14 mouse cellular contexts compared by ENCODE assay signal in genomic region chr9:96867165-96867564, GRCm38 (mm10). TPM values are rescaled to one million over a fixed set of nuclear protein-coding genes. Genes with fewer than 3 reads are reported as not detected.
DNase-seq lines count a peak whose midpoint lies in the region; TF ChIP-seq lines count a peak whose summit lies in the region.
"Had no signal": no experiment of that assay in that cellular context is flagged by ENCODE, and none has a peak within 500 bp of the region (broad histone marks: within the 10 kb centered on the region; RNA-seq: fewer than 3 reads in every experiment).

No protein-coding gene starts in this region.

- no peak overlapping the region for H3K4me3 ChIP-seq in lung, adult 2 months (replicated peaks; ENCODE audit: extremely low read depth, low read depth, low read length)
- no peak overlapping the region for H3K4me3 ChIP-seq in kidney, adult 2 months (ENCODE audit: insufficient read depth, low read depth, low read length)
- H3K4me3 ChIP-seq: embryonic facial prominence, embryonic 15.5 days; limb, embryonic 10.5 days; midbrain, embryonic 15.5 days had no signal

- peak; percentile 23 for DNase-seq in lung, postnatal 25 days (ENCODE audit: low spot score)
- no peak for DNase-seq in lung, adult 2 months
- peak; percentile 60 for DNase-seq in cerebellum, adult 8-10 months
- DNase-seq in kidney, adult 2 months, result peak; percentile 87
- peak; percentile 22 to 39 for DNase-seq in kidney, postnatal 4 days
- no peak for DNase-seq in embryo, embryonic 10.5 days (ENCODE audit: low spot score)
- no peak for DNase-seq in adrenal gland, postnatal 25 days
- DNase-seq: heart, postnatal 14 days; thymus, postnatal 4 days had no signal

- no peak overlapping the region; the same call in 1 of the 2 replicates for H3K27ac ChIP-seq in kidney, adult 2 months (ENCODE audit: insufficient read depth, low read depth, low read length)
- H3K27ac ChIP-seq: embryonic facial prominence, embryonic 15.5 days; limb, embryonic 10.5 days; liver, embryonic 14.5 days; macrophage had no signal

- TF ChIP-seq POLR2A in lung, adult 2 months (IDR thresholded peaks at IDR 0.05; ENCODE audit: borderline replicate concordance, extremely low read depth, low read depth, low read length), result no peak
- no peak for TF ChIP-seq POLR2A in kidney, adult 2 months (IDR thresholded peaks at IDR 0.05; ENCODE audit: low read depth, low read length)

- no peak for TF ChIP-seq CTCF in lung, adult 2 months (IDR thresholded peaks at IDR 0.05; ENCODE audit: insufficient read depth, low read length)
- TF ChIP-seq CTCF in kidney, adult 2 months (conservative IDR thresholded peaks at IDR 0.05; ENCODE audit: insufficient read depth, insufficient read length, low read depth, low read length), result no peak

- WGBS in lung, adult 2 months, result 57% methylated on average over 7 of the region's 7 CpGs
- 44% methylated on average over 7 of the region's 7 CpGs for WGBS in kidney, adult 2 months

- H3K27me3 ChIP-seq in kidney, adult 2 months (replicated peaks; ENCODE audit: control insufficient read depth, insufficient read depth, low read length), result no peaks in the 10 kb centered on the region
- H3K27me3 ChIP-seq: embryonic facial prominence, embryonic 15.5 days; midbrain, embryonic 15.5 days had no signal

- H3K4me1 ChIP-seq in lung, adult 2 months (ENCODE audit: control insufficient read depth, insufficient read depth, low read length), result no peaks in the 10 kb centered on the region
- H3K4me1 ChIP-seq in kidney, adult 2 months (ENCODE audit: control insufficient read depth, insufficient read depth, low read length), result peaks cover 6% of the 10 kb centered on the region; the same call in 1 of the 2 replicates

- H3K36me3 ChIP-seq in kidney, adult 2 months (ENCODE audit: control insufficient read depth, insufficient read depth, low read length), result no peaks in the 10 kb centered on the region
- H3K36me3 ChIP-seq: embryonic facial prominence, embryonic 15.5 days; limb, embryonic 10.5 days; midbrain, embryonic 15.5 days had no signal

RNA-seq across cellular contexts. Expression of gene Pxylp1, which starts 25.3 kb away (rescaled TPM):
- polyA plus RNA-seq in lung, adult 2 months (2012; rRNA removed), result 7.2 and 8.6 TPM in 2 replicates
- 7.6 and 10.7 TPM in 2 replicates for polyA plus RNA-seq in kidney, adult 2 months (2012; rRNA removed)
- 7.8 and 13.1 TPM in 2 replicates for total RNA-seq in adrenal gland, postnatal 25 days (2021)

Comparison
In these comparisons a context has a peak if more than half of its experiments do, and no peak if none do; other contexts are left out.
1. DNase-seq: peak in lung, postnatal 25 days (single experiment), cerebellum, adult 8-10 months (single experiment), kidney, adult 2 months (single experiment) and kidney, postnatal 4 days (2 of 2); none in lung, adult 2 months (single experiment), embryo, embryonic 10.5 days (single experiment) and adrenal gland, postnatal 25 days (single experiment).